In the genomic region with DNA sequence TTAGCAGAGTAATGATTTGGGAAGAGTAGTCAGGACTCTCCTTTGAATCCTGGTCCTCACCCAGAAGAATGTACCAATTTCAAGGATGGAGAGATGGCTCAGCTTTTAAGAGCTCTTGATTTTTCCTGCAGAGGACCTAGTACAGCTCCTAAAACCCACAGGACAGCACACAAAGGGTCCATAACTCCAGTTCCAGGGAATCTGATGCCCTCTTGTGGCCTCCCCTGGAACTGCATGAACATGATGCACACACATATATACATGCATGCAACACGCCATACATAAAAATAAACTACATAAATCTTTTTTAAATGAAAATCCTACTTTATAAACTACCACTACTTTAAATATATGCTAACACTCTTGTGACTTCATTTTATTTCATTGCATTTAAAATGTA, we compare ENCODE assay signal across 7 mouse cellular contexts.
A peak's percentile ranks its signal among the peaks of the same experiment; 100 is the strongest.
DNase-seq lines count a peak whose midpoint lies in the region; ATAC-seq and TF ChIP-seq lines count a peak whose summit lies in the region.

No protein-coding gene starts in this region.

- no peaks in the 10 kb centered on the region for H3K36me3 ChIP-seq in lung, postnatal 0 days (ENCODE audit: insufficient read depth, low read length)

- no peaks in the 10 kb centered on the region for H3K9me3 ChIP-seq in lung, postnatal 0 days (ENCODE audit: low read length)

- peak; percentile 15 to 32 for DNase-seq in CD8-positive naive resting alpha-beta T cell, adult 2 months (ENCODE audit: low read depth in 2 of 2, low spot score in 2 of 2)
- peak; percentile 53 for DNase-seq in MN1 (ENCODE audit: low spot score)
- peak; percentile 89 for DNase-seq in embryo, embryonic 10.5 days (ENCODE audit: low spot score)
- DNase-seq in heart, adult 8-10 months (ENCODE audit: low spot score) = peak; percentile 52
- DNase-seq in layer of hippocampus, adult 9-11 months = peak; percentile 42
- peak; percentile 64 for DNase-seq in lung, postnatal 0 days (ENCODE audit: low spot score)
- DNase-seq in right cerebral cortex, postnatal 10 days (ENCODE audit: low spot score in 2 of 2) = peak; percentile 81 to 84

- ATAC-seq in lung, postnatal 0 days = peak; percentile 45

- H3K4me1 ChIP-seq in lung, postnatal 0 days (ENCODE audit: insufficient read depth, low read depth, low read length) = no peaks in the 10 kb centered on the region; the same call in 1 of the 2 replicates

- no peak overlapping the region for H3K9ac ChIP-seq in lung, postnatal 0 days (replicated peaks; ENCODE audit: low read depth)

- H3K4me2 ChIP-seq in lung, postnatal 0 days (replicated peaks; ENCODE audit: low read depth, low read length) = no peak overlapping the region

- no peak overlapping the region for H3K4me3 ChIP-seq in lung, postnatal 0 days (ENCODE audit: low read depth, low read length)

- H3K27ac ChIP-seq in lung, postnatal 0 days (ENCODE audit: low read length) = 0 out of 2 replicates have a peak overlapping the region, but pooled peaks have one; percentile 1

- TF ChIP-seq EP300 in lung, postnatal 0 days (IDR thresholded peaks at IDR 0.05) = no peak

- H3K27me3 ChIP-seq in lung, postnatal 0 days (replicated peaks; ENCODE audit: insufficient read depth, low read length) = no peaks in the 10 kb centered on the region

- 70% methylated on average over 1 of the region's 1 CpGs for WGBS in lung, postnatal 0 days

- peak; percentile 90 for TF ChIP-seq CTCF in lung, postnatal 0 days (IDR thresholded peaks at IDR 0.05)

Comparison
In these comparisons a context has a peak if more than half of its experiments do, and no peak if none do; other contexts are left out.
1. DNase-seq: peak in every context shown above with its lines; median percentile 89 in embryo, embryonic 10.5 days; 82 in right cerebral cortex, postnatal 10 days; 64 in lung, postnatal 0 days; 53 in MN1; 52 in heart, adult 8-10 months; 42 in layer of hippocampus, adult 9-11 months; 24 in CD8-positive naive resting alpha-beta T cell, adult 2 months.